Mouse (Mus musculus): ENCODE data around the gene Pdx1. TPM values are rescaled to one million over a fixed set of nuclear protein-coding genes. Genes with fewer than 3 reads are reported as not detected.

Pdx1 gene
- polyA plus RNA-seq, 1 experiment from 2014 or later: not detected

- Histone ChIP-seq H3K4me3 (ENCODE audit: low read depth, low read length) (no peak overlapping the region), H3K9ac (ENCODE audit: low read length) (no peak overlapping the region), H3K27me3 (ENCODE audit: control insufficient read depth, insufficient read depth, low read length) (peaks cover 94% of the 10 kb centered on the region), H3K36me3 (ENCODE audit: control insufficient read depth, insufficient read depth, low read length) (no peaks in the 10 kb centered on the region), H3K27ac (ENCODE audit: low read depth, low read length) (no peak overlapping the region), H3K9me3 (ENCODE audit: control insufficient read depth, low read length) (no peaks in the 10 kb centered on the region), H3K4me1 (replicated peaks; ENCODE audit: control insufficient read depth, insufficient read depth, low read length) (no peaks in the 10 kb centered on the region; the same call in 1 of the 2 replicates), H3K4me2 (ENCODE audit: low read depth, low read length, severe bottlenecking) (no peak overlapping the region)
- DNase-seq (ENCODE audit: low spot score) (peak; percentile 54), ATAC-seq (replicated peaks; ENCODE audit: low FRiP score) (no peak)
- under 1% methylated on average over 39 of the region's 39 CpGs for WGBS
Measured at GRCm38 (mm10) chr5:147314646-147315431, 45.1 kb downstream of the Pdx1 start.

- Histone ChIP-seq H3K9me3 (ENCODE audit: control insufficient read depth, low read length) (no peaks in the 10 kb centered on the region), H3K4me2 (ENCODE audit: low read depth, low read length, severe bottlenecking) (no peak overlapping the region), H3K27me3 (ENCODE audit: control insufficient read depth, insufficient read depth, low read length) (peaks cover 87% of the 10 kb centered on the region), H3K27ac (ENCODE audit: low read depth, low read length) (no peak overlapping the region), H3K4me3 (ENCODE audit: low read depth, low read length) (no peak overlapping the region), H3K9ac (ENCODE audit: low read length) (no peak overlapping the region), H3K36me3 (ENCODE audit: control insufficient read depth, insufficient read depth, low read length) (no peaks in the 10 kb centered on the region), H3K4me1 (replicated peaks; ENCODE audit: control insufficient read depth, insufficient read depth, low read length) (no peaks in the 10 kb centered on the region; the same call in 1 of the 2 replicates)
- ATAC-seq (replicated peaks; ENCODE audit: low FRiP score) (no peak), DNase-seq (ENCODE audit: low spot score) (peak; percentile 46)
- under 1% methylated on average over 25 of the region's 25 CpGs for WGBS
Measured at GRCm38 (mm10) chr5:147315432-147316075, 45.8 kb downstream of the Pdx1 start.

GRCm38 (mm10) chr5:147317321-147317720, 47.6 kb downstream of the Pdx1 start:
- Histone ChIP-seq H3K4me3 (ENCODE audit: low read depth, low read length) (no peak overlapping the region), H3K4me2 (ENCODE audit: low read depth, low read length, severe bottlenecking) (no peak overlapping the region), H3K36me3 (ENCODE audit: control insufficient read depth, insufficient read depth, low read length) (no peaks in the 10 kb centered on the region), H3K27ac (ENCODE audit: low read depth, low read length) (no peak overlapping the region), H3K9me3 (ENCODE audit: control insufficient read depth, low read length) (no peaks in the 10 kb centered on the region), H3K9ac (ENCODE audit: low read length) (no peak overlapping the region), H3K27me3 (ENCODE audit: control insufficient read depth, insufficient read depth, low read length) (peaks cover 79% of the 10 kb centered on the region), H3K4me1 (replicated peaks; ENCODE audit: control insufficient read depth, insufficient read depth, low read length) (no peaks in the 10 kb centered on the region; the same call in 1 of the 2 replicates)
- peak; percentile 48 for DNase-seq (ENCODE audit: low spot score)
- no peak for ATAC-seq (replicated peaks; ENCODE audit: low FRiP score)
- 9% methylated on average over 7 of the region's 7 CpGs for WGBS

GRCm38 (mm10) chr5:147317991-147318390, 48.2 kb downstream of the Pdx1 start:
- peak; percentile 51 for DNase-seq (ENCODE audit: low spot score)
- Histone ChIP-seq H3K4me2 (ENCODE audit: low read depth, low read length, severe bottlenecking) (no peak overlapping the region), H3K27ac (ENCODE audit: low read depth, low read length) (no peak overlapping the region), H3K4me3 (ENCODE audit: low read depth, low read length) (no peak overlapping the region), H3K9me3 (ENCODE audit: control insufficient read depth, low read length) (no peaks in the 10 kb centered on the region), H3K4me1 (replicated peaks; ENCODE audit: control insufficient read depth, insufficient read depth, low read length) (no peaks in the 10 kb centered on the region; the same call in 1 of the 2 replicates), H3K9ac (ENCODE audit: low read length) (no peak overlapping the region), H3K27me3 (ENCODE audit: control insufficient read depth, insufficient read depth, low read length) (peaks cover 75% of the 10 kb centered on the region), H3K36me3 (ENCODE audit: control insufficient read depth, insufficient read depth, low read length) (no peaks in the 10 kb centered on the region)
- 16% methylated on average over 7 of the region's 7 CpGs for WGBS
- no peak for ATAC-seq (replicated peaks; ENCODE audit: low FRiP score)

- H3K27ac ChIP-seq (ENCODE audit: low read depth, low read length): no peak overlapping the region
- no peak overlapping the region for H3K4me2 ChIP-seq (ENCODE audit: low read depth, low read length, severe bottlenecking)
- H3K27me3 ChIP-seq (ENCODE audit: control insufficient read depth, insufficient read depth, low read length): peaks cover 59% of the 10 kb centered on the region
- no peaks in the 10 kb centered on the region for H3K36me3 ChIP-seq (ENCODE audit: control insufficient read depth, insufficient read depth, low read length)
- H3K9ac ChIP-seq (ENCODE audit: low read length): no peak overlapping the region
- H3K9me3 ChIP-seq (ENCODE audit: control insufficient read depth, low read length): no peaks in the 10 kb centered on the region
- ATAC-seq (replicated peaks; ENCODE audit: low FRiP score) (no peak), DNase-seq (ENCODE audit: low spot score) (no peak)
- H3K4me1 ChIP-seq (replicated peaks; ENCODE audit: control insufficient read depth, insufficient read depth, low read length): no peaks in the 10 kb centered on the region; the same call in 1 of the 2 replicates
- H3K4me3 ChIP-seq (ENCODE audit: low read depth, low read length): no peak overlapping the region
Measured at GRCm38 (mm10) chr5:147319653-147320052, 49.9 kb downstream of the Pdx1 start.

GRCm38 (mm10) chr5:147322183-147322582, 52.4 kb downstream of the Pdx1 start, which contains the start of gene Urad:
Gene Urad (minus strand): TSS chr5:147322440.
- H3K36me3 ChIP-seq (ENCODE audit: control insufficient read depth, insufficient read depth, low read length): no peaks in the 10 kb centered on the region
- peaks cover 34% of the 10 kb centered on the region for H3K27me3 ChIP-seq (ENCODE audit: control insufficient read depth, insufficient read depth, low read length)
- ATAC-seq (replicated peaks; ENCODE audit: low FRiP score): no peak
- WGBS: 77% methylated on average over 8 of the region's 8 CpGs
- no peaks in the 10 kb centered on the region for H3K9me3 ChIP-seq (ENCODE audit: control insufficient read depth, low read length)
- peak; percentile 50 for DNase-seq (ENCODE audit: low spot score)
- H3K4me3 ChIP-seq (ENCODE audit: low read depth, low read length): no peak within 1 kb of the TSS
- H3K9ac ChIP-seq (ENCODE audit: low read length): no peak within 1 kb of the TSS
- no peak within 1 kb of the TSS for H3K4me2 ChIP-seq (ENCODE audit: low read depth, low read length, severe bottlenecking)
- H3K4me1 ChIP-seq (replicated peaks; ENCODE audit: control insufficient read depth, insufficient read depth, low read length): no peaks in the 10 kb centered on the region
- no peak within 1 kb of the TSS for H3K27ac ChIP-seq (ENCODE audit: low read depth, low read length)

GRCm38 (mm10) chr5:147323237-147323917, 53.6 kb downstream of the Pdx1 start:
- Histone ChIP-seq H3K9me3 (ENCODE audit: control insufficient read depth, low read length) (no peaks in the 10 kb centered on the region), H3K9ac (ENCODE audit: low read length) (no peak overlapping the region), H3K36me3 (ENCODE audit: control insufficient read depth, insufficient read depth, low read length) (no peaks in the 10 kb centered on the region), H3K4me2 (ENCODE audit: low read depth, low read length, severe bottlenecking) (no peak overlapping the region), H3K27ac (ENCODE audit: low read depth, low read length) (no peak overlapping the region), H3K4me3 (ENCODE audit: low read depth, low read length) (no peak overlapping the region), H3K27me3 (ENCODE audit: control insufficient read depth, insufficient read depth, low read length) (peaks cover 22% of the 10 kb centered on the region), H3K4me1 (replicated peaks; ENCODE audit: control insufficient read depth, insufficient read depth, low read length) (no peaks in the 10 kb centered on the region)
- DNase-seq (ENCODE audit: low spot score) (peak; percentile 87), ATAC-seq (replicated peaks; ENCODE audit: low FRiP score) (no peak; the same call in 1 of the 2 replicates)
- whole genome bisulfite sequencing: 22% methylated on average over 17 of the region's 17 CpGs
